Mouse (Mus musculus) left cerebral cortex, adult 11 months (tissue): ENCODE results near the gene Sesn1.
"Not testable (repeated sequence)": the region's sequence is repeated elsewhere in the genome, so short reads cannot be mapped to it uniquely, and the experiment has no call there.

Source experiments
- DNase-seq: peaks from one replicate; pipeline ENCODE4 v3.0.0; 2022; ENCODE audit warnings: low spot score

Gene Sesn1

GRCm38 (mm10) chr10:41912290-41912994, 102.7 kb downstream of the Sesn1 start:
- DNase-seq, result no peak

DNA sequence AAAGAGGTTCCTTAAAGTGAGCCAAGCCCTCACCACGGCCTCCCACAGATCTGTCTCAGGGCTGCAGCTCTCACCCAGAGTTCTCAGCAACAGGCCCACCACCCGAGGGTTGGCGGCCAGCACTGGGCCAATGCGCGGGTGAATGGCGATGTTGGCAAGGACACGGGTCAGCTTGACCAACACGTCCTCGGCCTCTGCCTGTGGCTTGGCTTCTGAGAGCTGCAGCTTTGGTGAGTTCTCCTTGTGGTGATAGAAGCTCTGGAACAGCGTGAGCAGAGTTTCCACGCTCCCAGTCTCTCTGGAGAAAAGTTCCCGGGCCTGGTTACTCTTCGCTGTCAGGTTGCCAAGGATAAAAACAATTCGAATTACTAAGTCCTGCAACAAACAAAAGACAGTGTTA, 117.0 kb downstream of the Sesn1 start:
- no peak for DNase-seq

DNA sequence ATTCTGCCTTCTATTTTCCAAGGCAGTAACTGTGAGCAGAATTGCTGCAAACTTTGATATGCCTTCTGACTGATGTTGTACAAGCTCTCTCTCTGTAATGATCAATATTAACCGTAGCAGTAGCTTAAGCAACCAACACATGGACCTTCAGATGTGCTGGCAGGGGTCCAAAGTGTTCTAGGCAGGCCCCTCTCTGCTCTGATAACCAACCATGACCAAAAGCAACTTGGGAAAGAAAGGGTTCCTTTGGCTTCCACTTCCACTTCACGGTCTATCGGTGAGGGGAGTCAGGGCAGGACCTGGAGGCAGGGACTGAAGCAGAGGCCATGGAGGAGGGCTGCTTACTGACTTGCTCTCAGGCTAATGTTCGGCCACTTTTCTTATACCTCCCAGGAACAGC, 121.2 kb downstream of the Sesn1 start:
- DNase-seq, result no peak

- peak; percentile 66 for DNase-seq
Observed at GRCm38 (mm10) chr10:41931962-41932361, 122.2 kb downstream of the Sesn1 start.

GRCm38 (mm10) chr10:41932943-41933342, 123.2 kb downstream of the Sesn1 start:
- DNase-seq, result no peak

DNA sequence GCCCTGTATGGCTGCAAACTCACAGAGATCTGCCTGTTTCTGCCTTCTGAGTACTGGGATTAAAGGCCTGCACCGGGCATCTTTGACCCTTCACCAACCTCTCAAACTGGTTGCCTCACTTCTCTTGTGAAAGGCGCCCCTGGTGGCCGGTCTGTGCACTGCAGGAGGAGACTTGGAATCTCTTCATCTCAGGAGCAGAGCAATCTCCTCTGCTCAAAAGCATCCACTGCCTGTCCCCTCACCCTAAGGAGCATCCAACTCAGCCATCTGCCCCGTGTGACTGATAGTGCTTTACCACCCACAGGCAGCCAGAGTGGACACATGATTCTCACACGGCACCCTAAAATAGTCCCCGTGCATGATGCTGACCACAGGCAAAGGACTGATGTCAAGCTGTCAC, 123.8 kb downstream of the Sesn1 start:
- DNase-seq, result peak; percentile 43

GRCm38 (mm10) chr10:41934633-41935475, 125.1 kb downstream of the Sesn1 start:
- peak; percentile 80 for DNase-seq

GRCm38 (mm10) chr10:41935476-41935829, 125.7 kb downstream of the Sesn1 start:
- DNase-seq, result peak; percentile 60

DNA sequence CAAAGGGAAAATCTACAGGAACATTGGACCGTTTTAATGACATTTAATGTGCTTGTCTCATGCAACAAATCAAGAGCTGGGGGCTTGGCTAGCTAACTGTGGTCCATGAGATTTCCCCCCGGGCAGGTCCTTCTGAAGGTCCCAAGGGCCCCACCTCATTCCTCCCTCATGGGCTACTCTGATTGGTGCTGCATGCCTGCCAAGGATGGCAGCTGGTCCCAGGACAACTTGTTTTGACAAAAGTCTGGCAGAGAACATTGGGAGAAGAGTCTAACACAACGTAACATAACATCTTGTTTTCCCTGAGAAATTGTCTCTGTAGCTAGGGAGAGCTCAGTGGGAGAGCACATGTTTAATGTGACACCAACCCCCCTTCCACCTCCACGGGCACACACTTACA, 126.4 kb downstream of the Sesn1 start:
- DNase-seq, result no peak

GRCm38 (mm10) chr10:41937176-41937575, 127.4 kb downstream of the Sesn1 start:
- no peak for DNase-seq

DNA sequence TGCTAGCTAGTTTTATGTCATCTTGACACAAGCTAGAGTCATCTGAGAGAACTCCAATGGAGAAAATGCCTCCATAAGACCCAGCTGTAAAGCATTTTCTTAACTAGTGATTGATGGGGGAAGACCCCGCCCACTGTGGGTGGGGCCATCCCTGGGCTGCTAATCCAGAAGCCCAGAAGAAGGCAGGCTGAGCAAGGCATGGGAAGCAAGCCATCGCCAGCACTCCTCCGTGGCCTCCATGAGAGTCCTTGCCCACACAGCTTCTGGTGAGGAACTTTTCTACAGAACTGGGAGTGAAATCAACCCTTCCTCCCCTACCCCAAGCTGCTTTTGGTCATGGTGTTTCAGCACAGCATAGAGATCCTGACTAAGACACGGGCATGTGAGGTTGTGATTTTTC, 129.4 kb downstream of the Sesn1 start:
- no peak for DNase-seq

GRCm38 (mm10) chr10:41952354-41952753, 142.6 kb downstream of the Sesn1 start:
- DNase-seq, result not testable (repeated sequence)

- DNase-seq, result no peak
Observed at GRCm38 (mm10) chr10:41952850-41953527, 143.3 kb downstream of the Sesn1 start.

DNA sequence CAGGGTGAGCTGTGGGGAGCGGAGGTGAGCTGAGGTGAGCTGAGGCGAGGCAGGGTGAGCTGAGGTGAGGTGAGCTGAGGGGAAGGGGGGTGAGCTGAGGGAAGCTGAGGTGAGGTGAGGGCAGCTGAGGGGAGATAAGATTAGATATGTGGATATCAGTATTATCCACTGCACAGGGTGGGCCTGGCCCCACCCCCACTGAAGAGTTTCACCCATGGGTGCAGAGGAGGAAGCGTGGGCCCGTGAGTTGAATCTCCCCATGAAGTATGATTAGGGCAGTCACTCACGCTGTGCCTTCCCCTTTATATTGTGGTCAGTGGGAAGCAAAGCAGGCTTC, 143.8 kb downstream of the Sesn1 start:
- DNase-seq, result no peak

DNA sequence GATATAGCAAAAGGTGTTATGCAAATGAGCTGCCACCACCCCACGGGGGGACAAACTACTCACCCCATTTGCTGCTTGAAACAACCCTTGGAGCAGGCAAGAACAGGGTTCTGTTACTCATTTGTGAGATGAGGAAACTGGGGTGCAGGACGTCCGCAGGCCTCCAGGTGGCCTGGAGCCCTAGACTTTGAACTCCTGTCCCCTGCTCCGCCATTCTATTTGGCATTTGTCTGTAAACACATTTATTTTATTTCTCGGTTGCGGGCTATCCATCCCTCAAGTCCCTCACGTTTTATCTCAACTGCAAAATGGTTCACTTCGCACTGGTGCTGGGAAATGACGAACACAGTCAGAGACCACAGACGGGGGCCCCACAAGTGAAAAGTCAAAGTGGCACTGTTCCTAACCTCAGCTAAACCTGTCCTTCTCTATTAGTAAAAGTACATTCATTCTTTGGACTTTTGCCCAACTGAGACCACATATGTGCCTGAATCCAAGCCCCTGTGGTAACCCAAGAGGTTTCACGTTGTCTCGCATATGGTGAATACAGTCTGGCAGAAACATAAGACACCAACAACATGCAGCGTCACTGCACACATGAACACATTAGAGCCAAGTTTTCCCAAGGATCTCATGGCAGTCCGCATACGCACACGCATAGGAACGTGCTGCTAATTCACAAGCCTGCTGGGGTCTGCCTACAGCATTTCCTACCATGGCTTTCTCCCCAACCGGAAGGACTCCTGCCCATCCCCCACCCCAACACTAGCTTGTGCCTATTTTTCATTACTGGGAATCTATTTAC, 147.9 kb downstream of the Sesn1 start:
- no peak for DNase-seq
